Mouse (Mus musculus) brain, embryonic 14.5 days (tissue): ENCODE results near the gene Slc6a19. TPM values are rescaled to one million over a fixed set of nuclear protein-coding genes. Genes with fewer than 3 reads are reported as not detected.
"Not testable (repeated sequence)": the region's sequence is repeated elsewhere in the genome, so short reads cannot be mapped to it uniquely, and the experiment has no call there.

Experiments
- DNase-seq: peaks from one replicate; pipeline ENCODE4 v3.0.0-alpha.2; 2011; ENCODE audit warnings: low read depth
- CTCF ChIP-seq: fragments of 200-500 bp; IDR thresholded peaks from 2 replicates; pipeline ENCODE4 v1.5.1; 2012; ENCODE audit warnings: inconsistent platforms, mild to moderate bottlenecking, moderate library complexity, borderline replicate concordance; ENCODE audit not compliant: insufficient read depth, insufficient read length; ENCODE audit errors: extremely low read depth
- POLR2A ChIP-seq: fragments of 200-500 bp; IDR thresholded peaks from 2 replicates; pipeline ENCODE4 v1.6.1; 2012; ENCODE audit warnings: mild to moderate bottlenecking, inconsistent platforms, borderline replicate concordance; ENCODE audit not compliant: poor library complexity, insufficient read depth, insufficient read length, severe bottlenecking; ENCODE audit errors: extremely low read depth
- polyA plus RNA-seq: library from polyadenylated mRNA; depleted of rRNA; stranded (reverse); fragments of >200 nt; gene quantifications from 2 replicates; pipeline ENCODE4 v1.2.3, GENCODE M21; 2012

The Slc6a19 gene
- polyA plus RNA-seq, 1 experiment: 0.45 TPM

DNA sequence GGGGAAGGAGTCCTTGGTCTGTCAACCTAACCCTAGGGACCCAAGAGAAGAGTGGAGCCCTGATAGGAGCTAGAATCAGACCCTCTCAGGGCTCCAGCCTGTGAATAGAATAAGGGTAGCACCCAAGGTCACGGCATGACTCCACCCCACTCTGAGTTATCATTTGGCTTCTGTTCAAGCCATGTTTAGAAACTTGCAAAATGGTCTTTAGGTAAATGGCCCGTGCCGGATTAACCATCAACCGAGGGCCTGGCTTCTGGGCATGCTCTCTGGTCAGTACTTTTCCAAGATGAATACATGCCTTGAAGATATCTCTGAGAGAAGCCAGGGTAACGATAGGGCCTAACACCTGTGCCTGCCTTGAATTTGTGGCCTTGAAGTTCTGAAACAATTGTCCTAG lies 6.6 kb upstream of the Slc6a19 start:
- DNase-seq: no peak
- TF ChIP-seq POLR2A (no peak), CTCF (no peak)

DNA sequence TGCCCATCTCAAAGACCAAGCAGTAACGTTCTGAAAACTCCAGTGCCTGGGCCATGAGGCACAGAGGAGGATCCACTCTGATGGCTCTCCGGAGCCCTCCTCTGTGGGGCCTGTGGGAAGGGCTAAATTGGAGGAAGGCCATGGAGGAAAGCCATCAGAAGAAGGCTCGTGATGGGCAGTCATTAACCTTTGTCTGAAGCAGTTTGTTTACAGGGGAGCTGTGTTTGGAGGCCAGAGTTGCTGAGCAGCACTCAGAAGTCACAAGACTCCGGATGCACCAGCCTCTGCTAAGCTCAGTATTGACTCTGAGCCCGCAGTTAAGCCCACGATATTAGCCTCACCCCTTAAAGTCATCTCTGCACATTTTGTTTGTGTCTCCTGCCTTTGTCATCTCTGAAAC lies 4.8 kb upstream of the Slc6a19 start:
- TF ChIP-seq POLR2A (no peak), CTCF (no peak)
- DNase-seq: no peak

DNA sequence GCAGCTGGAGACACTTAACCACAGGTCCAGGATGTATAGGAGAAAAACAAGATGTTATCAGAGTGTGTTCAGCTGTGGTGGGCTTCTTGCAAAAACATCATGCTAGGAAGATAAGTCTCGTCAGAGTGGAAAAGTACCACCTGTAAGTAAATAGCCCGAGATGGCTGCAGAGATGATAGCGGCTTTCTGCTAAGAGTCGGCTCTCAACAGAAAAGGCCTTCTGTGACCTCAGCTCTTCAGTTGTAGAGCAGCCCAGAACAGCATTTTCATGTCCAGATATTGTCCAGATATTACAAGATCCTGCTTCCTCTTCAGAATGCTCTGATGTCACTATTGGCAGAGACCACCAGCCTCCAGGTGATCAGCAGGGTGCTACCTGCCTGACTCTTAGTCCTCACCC lies 1.2 kb downstream of the Slc6a19 start:
- not testable (repeated sequence) for DNase-seq

DNA sequence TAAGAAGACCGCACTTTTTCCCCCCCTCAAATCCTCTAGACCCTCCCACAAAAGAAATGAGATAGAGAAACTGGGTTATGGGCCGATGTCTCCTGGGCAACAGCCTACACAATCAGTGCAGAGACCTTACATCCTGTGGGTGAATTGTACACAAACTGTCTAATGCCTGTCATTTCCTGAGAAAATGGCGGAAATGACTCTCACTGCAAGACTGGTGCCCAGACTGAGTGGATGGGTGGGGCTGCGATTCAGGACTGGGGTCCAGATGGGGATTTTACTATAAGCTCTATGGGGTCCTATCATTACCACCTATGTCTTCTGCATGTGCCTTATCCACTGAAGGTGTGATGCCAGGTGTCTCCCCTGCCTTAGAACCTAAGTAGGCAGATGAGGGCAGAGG lies 1.9 kb downstream of the Slc6a19 start:
- TF ChIP-seq CTCF (no peak), POLR2A (no peak)
- no peak for DNase-seq

DNA sequence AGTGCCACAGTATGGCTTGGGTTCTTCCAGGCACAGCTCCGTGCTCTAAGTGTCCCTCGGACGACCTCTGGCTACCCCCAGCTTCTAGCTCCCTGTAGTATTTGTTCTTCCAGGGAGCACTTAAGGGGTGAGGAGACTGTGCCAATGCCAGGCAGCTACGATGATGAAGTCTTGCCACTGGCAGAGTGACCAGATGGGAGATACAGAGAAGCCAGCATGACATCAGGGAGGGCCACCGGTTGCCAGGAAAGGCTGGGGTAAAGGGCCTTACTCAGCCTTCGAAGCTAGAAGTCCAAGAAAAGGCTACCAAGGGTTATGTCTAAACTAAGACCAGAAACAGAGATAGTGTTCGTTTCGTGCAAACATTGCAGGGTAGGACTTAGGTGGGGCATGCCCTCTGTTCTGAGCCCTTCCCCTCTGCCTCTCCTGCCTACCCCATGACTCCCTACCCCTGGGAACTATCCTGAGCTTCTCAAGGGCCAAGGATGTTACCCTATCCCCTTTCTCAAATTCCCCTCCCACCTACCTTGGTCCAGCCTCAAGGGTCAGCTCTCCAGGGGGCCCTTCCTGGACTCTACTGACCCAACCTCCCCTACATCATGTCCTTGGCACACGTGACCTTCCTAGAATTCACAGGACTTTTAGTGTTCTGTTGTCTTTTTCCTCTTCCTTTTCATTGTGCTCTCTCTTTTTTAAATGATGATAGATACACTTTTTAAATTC lies 3.3 kb downstream of the Slc6a19 start:
- no peak for TF ChIP-seq CTCF
- no peak for TF ChIP-seq POLR2A
- DNase-seq: no peak

DNA sequence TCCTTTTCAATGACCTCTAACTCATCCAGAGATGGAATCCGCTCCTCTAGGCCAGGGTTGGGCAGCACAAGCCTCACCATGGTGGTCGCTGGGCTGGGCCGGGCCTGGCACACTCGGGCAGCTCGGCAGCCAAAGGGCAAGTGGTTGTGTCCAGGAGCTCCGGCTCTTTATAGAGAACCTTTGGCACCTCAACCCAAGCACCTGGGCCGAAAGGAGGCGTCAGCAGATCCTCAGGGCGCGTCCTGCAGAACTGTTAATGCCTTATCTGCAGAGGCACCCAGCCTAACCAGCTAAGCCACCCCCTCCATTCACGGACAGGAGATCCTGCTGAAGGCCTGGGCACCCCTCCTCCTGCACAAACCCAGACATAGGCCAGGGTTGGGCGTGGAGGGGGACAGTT lies 4.1 kb downstream of the Slc6a19 start:
- TF ChIP-seq POLR2A (no peak), CTCF (no peak)
- DNase-seq: no peak

DNA sequence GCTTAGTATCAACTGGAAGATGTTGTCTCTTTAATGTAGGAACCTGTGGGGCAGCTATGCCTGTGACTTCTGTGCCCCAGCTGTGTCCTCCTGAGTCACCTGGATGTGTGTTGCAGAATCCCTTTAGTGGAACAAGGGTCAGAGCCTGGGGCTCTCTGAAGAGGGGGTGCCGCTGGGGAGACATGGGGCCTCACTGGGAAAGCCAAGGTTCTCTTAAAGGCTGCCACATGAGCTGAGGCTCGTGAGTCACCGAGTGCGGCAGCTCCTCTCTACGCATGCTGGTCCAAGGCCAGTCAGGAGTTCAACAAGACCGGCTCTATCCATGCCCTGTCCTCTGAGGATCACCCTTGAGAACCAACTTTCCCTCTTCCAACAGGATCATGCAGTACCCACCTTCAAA lies 5.0 kb downstream of the Slc6a19 start:
- TF ChIP-seq POLR2A (no peak), CTCF (no peak)

DNA sequence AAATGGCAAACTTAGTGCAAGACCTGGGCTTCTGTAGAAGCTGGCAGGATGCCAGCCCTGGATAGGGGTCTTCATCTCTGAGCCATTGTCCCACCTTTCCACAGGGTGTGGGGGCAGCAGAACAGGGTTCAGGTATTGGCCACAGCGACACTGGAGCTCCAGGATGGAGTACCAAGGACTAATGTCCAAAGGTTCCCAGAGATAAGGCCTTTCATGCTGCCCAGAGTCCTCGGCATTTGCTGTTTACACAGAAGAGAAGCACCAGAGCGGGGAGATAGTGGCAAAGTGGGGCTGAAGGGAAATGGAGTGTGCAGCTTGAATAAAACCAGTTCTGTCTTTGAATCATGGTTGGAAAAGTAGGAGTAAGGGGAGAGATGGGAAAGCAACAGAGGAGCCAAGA lies 8.1 kb downstream of the Slc6a19 start:
- no peak for TF ChIP-seq POLR2A
- no peak for TF ChIP-seq CTCF
- DNase-seq: no peak

More for the DNA sequence above, 5.0 kb downstream of the Slc6a19 start:
- DNase-seq: no peak

DNA sequence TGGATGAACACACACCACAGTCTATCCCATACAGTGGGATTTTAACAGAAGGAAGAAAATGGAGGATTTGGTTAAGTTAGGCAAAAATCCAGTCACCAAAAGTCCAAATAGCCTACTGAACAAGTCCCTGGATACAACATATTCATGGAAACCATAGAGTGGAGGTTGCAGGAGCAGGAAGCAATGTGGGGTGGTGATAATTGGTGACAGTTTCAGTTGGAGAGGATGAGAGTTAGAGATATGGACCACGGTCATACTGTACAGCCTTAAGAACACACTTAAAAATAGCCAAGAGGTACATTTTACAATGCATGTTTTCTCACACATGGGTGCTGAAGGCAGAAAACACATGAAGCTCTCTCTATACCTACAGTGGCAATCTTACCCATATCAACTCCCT lies 9.7 kb downstream of the Slc6a19 start:
- no peak for DNase-seq
- TF ChIP-seq CTCF (no peak), POLR2A (no peak)

DNA sequence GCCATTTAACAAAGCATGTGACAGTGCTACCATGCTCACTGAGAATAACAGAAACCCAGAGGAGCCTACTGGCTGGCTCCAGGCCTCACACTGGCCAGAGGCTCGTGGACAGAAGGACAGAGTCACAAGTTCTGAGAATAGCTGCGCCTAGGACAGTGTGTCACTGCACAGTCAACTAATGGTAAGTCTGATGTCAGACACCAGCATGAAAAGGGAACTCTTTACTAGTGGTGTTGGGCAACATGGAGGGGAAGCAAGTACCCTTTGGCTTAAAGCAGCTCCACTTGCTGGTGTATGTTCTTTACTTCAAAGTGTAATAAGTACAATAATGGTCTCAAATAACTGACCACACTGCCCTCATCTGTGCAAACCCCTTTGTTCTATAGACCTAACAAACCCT lies 11.3 kb downstream of the Slc6a19 start:
- no peak for DNase-seq
- TF ChIP-seq CTCF (no peak), POLR2A (no peak)

DNA sequence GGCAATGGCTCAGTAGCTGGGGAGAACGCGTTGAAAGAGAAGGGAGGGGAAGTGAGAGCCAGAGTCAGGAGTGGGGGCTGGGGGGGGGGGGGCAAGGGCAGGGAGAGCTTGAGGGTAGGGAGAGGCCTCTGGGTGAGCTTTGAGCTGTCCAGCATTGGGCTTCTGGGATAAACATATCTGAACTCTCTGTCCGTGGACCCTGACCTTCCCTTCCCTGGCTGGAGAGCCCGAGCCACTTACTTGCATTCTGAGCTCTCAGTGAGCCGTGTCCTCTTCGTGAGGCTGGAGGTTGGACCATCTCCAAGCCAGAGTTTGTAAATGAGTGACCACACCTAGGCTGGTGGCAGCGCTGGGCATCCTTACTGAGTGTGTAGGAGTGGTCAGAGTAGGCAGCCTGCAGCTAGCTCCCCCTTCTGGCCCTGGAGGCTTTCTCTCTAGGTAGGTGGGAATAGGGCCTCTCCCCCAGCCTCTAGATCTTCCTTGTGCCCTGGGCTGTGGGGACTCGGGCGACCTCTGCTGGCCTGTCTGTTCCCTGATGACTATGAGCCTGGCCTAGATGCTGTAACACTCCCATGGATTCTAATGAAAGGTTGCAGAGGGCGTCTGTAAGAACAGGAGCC lies 12.3 kb downstream of the Slc6a19 start:
- TF ChIP-seq CTCF (peak; percentile 75), POLR2A (no peak)
- peak; percentile 75 for DNase-seq

DNA sequence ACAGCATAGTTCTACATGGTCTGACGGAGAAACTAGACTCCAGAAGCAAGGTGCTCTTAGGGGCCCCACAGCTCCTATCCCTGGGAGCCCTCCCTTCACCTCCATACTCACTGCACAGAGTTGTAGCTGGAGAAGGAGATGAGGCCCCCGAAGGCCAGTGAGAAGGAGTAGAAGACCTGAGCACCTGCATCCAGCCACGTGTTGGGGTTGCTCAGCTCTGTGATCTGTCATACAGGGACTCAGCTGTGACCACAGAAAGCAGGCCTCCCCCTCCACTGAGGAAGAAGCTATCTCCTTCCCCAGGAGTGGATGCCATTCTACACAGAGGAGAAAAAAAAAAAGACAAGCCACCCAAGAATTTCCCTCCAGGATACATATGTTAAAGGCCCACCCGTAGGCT lies 15.7 kb downstream of the Slc6a19 start:
- no peak for TF ChIP-seq CTCF
- no peak for TF ChIP-seq POLR2A
- no peak for DNase-seq
